Mouse (Mus musculus): ENCODE measurements at regions not wholly inside any gene's neighbourhood (a gene's known extent, or its start where the extent isn't known, plus 50 kb on each side); places are given as distances from the start of the nearest gene placed in this dataset.
"Not testable (repeated sequence)": the region's sequence is repeated elsewhere in the genome, so short reads cannot be mapped to it uniquely, and the experiment has no call there.

DNA sequence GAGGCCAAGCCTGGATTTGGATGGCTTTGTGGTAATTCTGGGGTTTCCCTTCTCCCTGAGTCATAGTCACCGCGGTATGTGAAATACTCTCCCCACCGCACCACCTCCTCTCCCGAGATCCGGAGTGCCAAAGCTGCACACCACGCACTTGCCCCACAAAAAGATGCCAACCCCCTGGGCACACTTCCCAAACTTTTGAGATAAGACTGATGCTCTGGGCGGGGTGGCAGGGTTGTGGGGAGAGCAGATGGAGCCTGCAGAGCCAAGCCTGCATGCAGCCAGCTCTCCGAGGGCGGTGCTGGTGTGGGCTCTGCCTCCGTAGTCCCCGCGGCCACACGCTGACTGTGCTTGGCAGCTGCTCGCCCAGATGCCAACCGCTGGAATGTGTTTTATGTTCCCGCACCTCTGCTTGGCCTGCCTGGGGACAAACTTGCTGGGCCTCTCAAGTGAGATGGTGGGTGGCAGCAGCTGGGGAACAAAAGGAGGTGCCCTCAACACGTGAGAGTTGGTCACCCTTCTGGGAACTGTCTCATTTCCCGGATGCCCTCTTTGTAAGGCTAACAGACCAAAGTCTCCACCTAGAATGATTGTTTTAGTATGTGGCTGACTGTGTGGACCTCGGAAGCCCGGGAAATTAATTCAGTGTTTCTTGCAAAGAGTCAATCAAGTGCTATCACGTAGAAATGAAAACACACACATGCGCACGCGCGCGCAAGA is 189.0 kb upstream of the Cdk6 start:
- not testable (repeated sequence) for TF ChIP-seq GATA1 (IDR thresholded peaks at IDR 0.05; ENCODE audit: borderline replicate concordance, low read length); CTCF (IDR thresholded peaks at IDR 0.05; ENCODE audit: low read depth, low read length)
